Mouse (Mus musculus): ENCODE results near the gene Trhr2. TPM values are rescaled to one million over a fixed set of nuclear protein-coding genes. Genes with fewer than 3 reads are reported as not detected.
"Not testable (repeated sequence)": the region's sequence is repeated elsewhere in the genome, so short reads cannot be mapped to it uniquely, and the experiment has no call there.

The Trhr2 gene
- polyA plus RNA-seq, 1 experiment from 2014 or later: 0.12 TPM

DNA sequence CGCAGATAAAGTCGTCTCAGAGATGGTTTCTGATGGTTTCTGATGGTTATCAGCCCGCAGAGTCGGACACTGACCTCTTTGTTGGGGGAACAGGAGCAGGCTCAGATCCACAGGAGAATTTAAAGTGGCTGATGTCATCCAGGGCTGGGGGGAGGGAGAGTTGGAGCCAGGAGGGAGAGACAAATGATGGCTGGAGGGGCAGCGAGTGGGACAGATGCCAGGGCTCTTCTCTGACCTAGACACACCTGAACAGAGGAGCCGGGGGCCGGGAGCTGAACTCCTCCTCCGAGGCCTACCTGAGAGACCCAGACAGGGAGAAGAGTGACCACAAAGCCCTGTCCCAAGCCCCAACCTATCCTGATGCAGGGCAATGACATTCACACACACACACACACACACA is 31.5 kb downstream of the Trhr2 start:
- no peak overlapping the region for H3K4me2 ChIP-seq
- H3K36me3 ChIP-seq: no peaks in the 10 kb centered on the region
- WGBS: 73% methylated on average over 8 of the region's 8 CpGs
- H3K4me1 ChIP-seq: peaks cover 36% of the 10 kb centered on the region
- H3K27ac ChIP-seq (replicated peaks): no peak overlapping the region
- no peak overlapping the region for H3K9ac ChIP-seq (replicated peaks)
- no peak for ATAC-seq (ENCODE audit: low FRiP score)
- peaks cover 7% of the 10 kb centered on the region for H3K27me3 ChIP-seq (replicated peaks)
- no peaks in the 10 kb centered on the region for H3K9me3 ChIP-seq (replicated peaks)
- H3K4me3 ChIP-seq (replicated peaks): no peak overlapping the region

- no peaks in the 10 kb centered on the region for H3K36me3 ChIP-seq
- H3K9ac ChIP-seq (replicated peaks): no peak overlapping the region; the same call in 1 of the 2 replicates
- no peak overlapping the region for H3K4me3 ChIP-seq (replicated peaks)
- H3K27ac ChIP-seq (replicated peaks): no peak overlapping the region
- peak overlapping the region; percentile 28 for H3K4me2 ChIP-seq
- 26% methylated on average over 14 of the region's 14 CpGs for WGBS
- H3K4me1 ChIP-seq: peaks cover 46% of the 10 kb centered on the region
- H3K9me3 ChIP-seq (replicated peaks): no peaks in the 10 kb centered on the region
- H3K27me3 ChIP-seq (replicated peaks): no peaks in the 10 kb centered on the region
- ATAC-seq (ENCODE audit: low FRiP score): no peak
Observed at GRCm38 (mm10) chr8:122326114-122326542, 34.4 kb downstream of the Trhr2 start.

DNA sequence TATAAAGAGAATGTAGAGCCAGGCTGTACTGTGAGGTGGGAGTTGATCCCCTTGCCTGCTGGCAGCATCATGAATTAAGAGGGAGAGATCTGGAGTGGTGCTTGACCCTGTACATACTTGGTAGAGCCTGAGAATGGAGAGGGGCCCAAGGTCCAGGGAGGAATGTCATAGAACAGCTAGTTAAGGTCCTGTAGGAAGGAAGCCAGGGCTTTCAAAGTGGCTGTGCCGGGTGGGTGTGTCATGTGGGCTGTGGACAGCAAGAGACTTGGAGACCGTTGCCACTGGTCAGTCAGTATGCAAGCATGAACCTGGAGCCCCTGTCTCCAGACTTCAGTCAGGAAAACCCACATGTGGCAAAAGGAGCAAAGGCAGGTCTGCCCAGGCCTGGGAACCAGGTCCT is 35.4 kb downstream of the Trhr2 start:
- ATAC-seq (ENCODE audit: low FRiP score): no peak
- Histone ChIP-seq H3K27ac (replicated peaks) (no peak overlapping the region), H3K9me3 (replicated peaks) (no peaks in the 10 kb centered on the region), H3K27me3 (replicated peaks) (no peaks in the 10 kb centered on the region), H3K4me3 (replicated peaks) (no peak overlapping the region), H3K9ac (replicated peaks) (no peak overlapping the region), H3K4me2 (no peak overlapping the region), H3K4me1 (peaks cover 53% of the 10 kb centered on the region), H3K36me3 (no peaks in the 10 kb centered on the region)
- 89% methylated on average over 2 of the region's 2 CpGs for WGBS

- not testable (repeated sequence) for H3K4me2 ChIP-seq; H3K27me3 ChIP-seq (replicated peaks); H3K27ac ChIP-seq (replicated peaks); H3K36me3 ChIP-seq; ATAC-seq (ENCODE audit: low FRiP score); H3K4me3 ChIP-seq (replicated peaks); H3K9me3 ChIP-seq (replicated peaks); H3K9ac ChIP-seq (replicated peaks)
- peaks cover 44% of the 10 kb centered on the region for H3K4me1 ChIP-seq
- WGBS: 5% methylated on average over 13 of the region's 13 CpGs
Observed at GRCm38 (mm10) chr8:122323951-122324402, 36.6 kb downstream of the Trhr2 start.

- H3K9ac ChIP-seq (replicated peaks): no peak overlapping the region
- ATAC-seq (ENCODE audit: low FRiP score): no peak
- peaks cover 39% of the 10 kb centered on the region for H3K4me1 ChIP-seq
- H3K27ac ChIP-seq (replicated peaks): no peak overlapping the region
- H3K9me3 ChIP-seq (replicated peaks): no peaks in the 10 kb centered on the region
- H3K27me3 ChIP-seq (replicated peaks): no peaks in the 10 kb centered on the region
- 49% methylated on average over 11 of the region's 11 CpGs for WGBS
- no peak overlapping the region for H3K4me3 ChIP-seq (replicated peaks)
- no peak overlapping the region for H3K4me2 ChIP-seq
- no peaks in the 10 kb centered on the region for H3K36me3 ChIP-seq
Observed at GRCm38 (mm10) chr8:122322792-122323191, 37.8 kb downstream of the Trhr2 start.

DNA sequence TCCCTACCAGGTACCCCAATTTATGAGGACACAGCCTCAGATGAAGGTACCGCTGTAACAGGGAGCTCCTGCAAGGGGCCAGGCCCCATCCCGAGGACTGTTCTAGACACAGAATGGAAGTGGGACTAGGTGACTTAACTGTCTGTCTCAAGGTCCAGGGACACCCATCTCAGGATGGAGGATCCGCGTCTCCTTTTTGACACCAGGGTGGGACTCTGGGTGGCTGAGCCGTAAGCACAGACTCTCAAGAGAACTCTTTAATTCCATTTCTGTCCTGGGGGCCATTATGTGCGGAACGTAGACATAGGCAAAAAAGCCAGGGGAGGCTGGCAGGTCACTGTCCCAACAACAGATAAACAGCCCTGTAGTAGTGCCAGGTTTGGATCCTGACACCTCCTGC is 38.4 kb downstream of the Trhr2 start:
- WGBS: 87% methylated on average over 7 of the region's 7 CpGs
- Histone ChIP-seq H3K36me3 (no peaks in the 10 kb centered on the region), H3K4me3 (replicated peaks) (no peak overlapping the region), H3K9ac (replicated peaks) (no peak overlapping the region), H3K27me3 (replicated peaks) (no peaks in the 10 kb centered on the region), H3K9me3 (replicated peaks) (no peaks in the 10 kb centered on the region), H3K4me1 (peaks cover 39% of the 10 kb centered on the region), H3K27ac (replicated peaks) (no peak overlapping the region), H3K4me2 (no peak overlapping the region)
- ATAC-seq (ENCODE audit: low FRiP score): no peak

DNA sequence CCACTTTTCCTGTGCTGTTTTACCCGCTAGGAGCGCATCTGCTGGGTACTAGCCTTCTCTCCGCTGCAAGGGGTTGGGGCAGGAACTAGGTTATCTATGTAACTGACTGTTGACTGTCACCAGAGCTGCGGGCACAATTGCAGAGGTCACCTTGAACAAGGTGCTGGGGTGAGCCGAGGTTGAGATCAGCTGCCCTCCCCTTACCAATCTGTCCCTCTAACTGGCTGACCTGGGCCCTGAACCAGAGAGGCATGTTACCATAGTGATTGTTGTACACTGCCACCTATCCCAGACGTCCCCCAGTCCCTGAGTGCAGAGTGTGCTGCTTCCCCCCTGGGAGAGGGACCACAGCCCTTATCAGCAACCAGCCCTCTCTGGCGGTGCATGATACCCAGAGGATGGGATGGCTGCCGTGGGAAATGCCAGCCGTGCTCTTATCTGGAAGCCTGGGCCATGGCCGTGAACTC is 39.1 kb downstream of the Trhr2 start:
- peaks cover 39% of the 10 kb centered on the region for H3K4me1 ChIP-seq
- H3K36me3 ChIP-seq: no peaks in the 10 kb centered on the region
- H3K27me3 ChIP-seq (replicated peaks): no peaks in the 10 kb centered on the region
- no peak for ATAC-seq (ENCODE audit: low FRiP score)
- H3K9me3 ChIP-seq (replicated peaks): no peaks in the 10 kb centered on the region
- H3K27ac ChIP-seq (replicated peaks): no peak overlapping the region
- H3K9ac ChIP-seq (replicated peaks): no peak overlapping the region
- H3K4me2 ChIP-seq: no peak overlapping the region
- no peak overlapping the region for H3K4me3 ChIP-seq (replicated peaks)
- WGBS: 74% methylated on average over 10 of the region's 10 CpGs

GRCm38 (mm10) chr8:122320541-122320940 is 40.0 kb downstream of the Trhr2 start:
- peak overlapping the region; percentile 33; the same call in 1 of the 2 replicates for H3K27ac ChIP-seq (replicated peaks)
- no peaks in the 10 kb centered on the region for H3K9me3 ChIP-seq (replicated peaks)
- H3K4me2 ChIP-seq: no peak overlapping the region
- peaks cover 31% of the 10 kb centered on the region for H3K4me1 ChIP-seq
- H3K9ac ChIP-seq (replicated peaks): no peak overlapping the region
- H3K4me3 ChIP-seq (replicated peaks): no peak overlapping the region
- 15% methylated on average over 3 of the region's 3 CpGs for WGBS
- H3K36me3 ChIP-seq: no peaks in the 10 kb centered on the region
- H3K27me3 ChIP-seq (replicated peaks): no peaks in the 10 kb centered on the region
- ATAC-seq (ENCODE audit: low FRiP score): no peak

DNA sequence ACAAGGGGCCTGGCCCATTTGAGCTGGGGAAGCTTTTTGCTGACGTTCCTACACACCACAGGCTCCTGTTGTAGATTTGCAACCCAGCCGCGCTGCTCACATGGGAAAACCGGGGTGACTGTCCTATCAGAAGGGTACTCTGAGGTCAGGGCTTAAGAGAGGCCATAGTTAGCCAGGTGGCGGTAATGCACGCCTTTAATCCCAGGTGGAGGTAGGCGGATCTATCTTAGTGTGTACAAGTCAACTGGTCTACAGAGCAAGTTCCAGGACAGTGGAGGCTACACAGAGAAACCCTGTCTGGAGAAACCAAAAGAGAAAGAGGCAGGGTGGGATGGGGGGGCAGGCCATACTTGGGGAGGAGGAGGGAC is 40.9 kb downstream of the Trhr2 start:
- Histone ChIP-seq H3K4me3 (replicated peaks) (no peak overlapping the region), H3K36me3 (no peaks in the 10 kb centered on the region), H3K27me3 (replicated peaks) (no peaks in the 10 kb centered on the region), H3K4me2 (no peak overlapping the region), H3K27ac (replicated peaks) (no peak overlapping the region), H3K4me1 (peaks cover 29% of the 10 kb centered on the region), H3K9me3 (replicated peaks) (no peaks in the 10 kb centered on the region), H3K9ac (replicated peaks) (no peak overlapping the region)
- 86% methylated on average over 7 of the region's 7 CpGs for WGBS
- ATAC-seq (ENCODE audit: low FRiP score): no peak

- no peak for ATAC-seq (ENCODE audit: low FRiP score)
- H3K36me3 ChIP-seq: no peaks in the 10 kb centered on the region
- H3K4me2 ChIP-seq: no peak overlapping the region
- H3K4me1 ChIP-seq: peaks cover 24% of the 10 kb centered on the region
- no peak overlapping the region for H3K27ac ChIP-seq (replicated peaks)
- WGBS: 83% methylated on average over 11 of the region's 11 CpGs
- no peak overlapping the region for H3K4me3 ChIP-seq (replicated peaks)
- H3K9ac ChIP-seq (replicated peaks): no peak overlapping the region
- no peaks in the 10 kb centered on the region for H3K9me3 ChIP-seq (replicated peaks)
- no peaks in the 10 kb centered on the region for H3K27me3 ChIP-seq (replicated peaks)
Observed at GRCm38 (mm10) chr8:122319045-122319707, 41.4 kb downstream of the Trhr2 start.

- no peaks in the 10 kb centered on the region for H3K27me3 ChIP-seq (replicated peaks)
- H3K36me3 ChIP-seq: no peaks in the 10 kb centered on the region
- H3K9me3 ChIP-seq (replicated peaks): no peaks in the 10 kb centered on the region
- no peak for ATAC-seq (ENCODE audit: low FRiP score)
- no peak overlapping the region for H3K9ac ChIP-seq (replicated peaks)
- peaks cover 18% of the 10 kb centered on the region for H3K4me1 ChIP-seq
- no peak overlapping the region for H3K27ac ChIP-seq (replicated peaks)
- no peak overlapping the region for H3K4me2 ChIP-seq
- H3K4me3 ChIP-seq (replicated peaks): no peak overlapping the region
- 65% methylated on average over 8 of the region's 8 CpGs for WGBS
Observed at GRCm38 (mm10) chr8:122317918-122318475, 42.5 kb downstream of the Trhr2 start.

DNA sequence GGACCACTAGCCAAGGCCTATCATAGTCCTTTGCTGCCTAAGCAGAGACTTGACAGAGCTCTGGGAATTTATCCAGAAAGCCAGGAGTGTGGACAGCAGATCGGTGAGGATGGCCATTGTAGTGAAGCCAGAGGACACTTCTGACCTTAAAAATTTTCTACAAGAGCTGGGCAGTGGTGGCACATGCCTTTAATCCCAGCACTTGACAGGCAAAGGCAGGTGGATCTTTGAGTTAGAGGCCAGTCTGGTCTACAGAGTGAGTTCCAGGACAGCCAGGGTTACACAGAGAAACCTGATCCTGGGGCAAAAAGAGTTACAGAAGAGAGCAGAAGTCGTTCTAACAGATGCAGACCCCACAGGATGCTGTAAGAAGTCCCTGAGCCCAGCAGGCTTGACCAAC is 44.1 kb downstream of the Trhr2 start:
- no peaks in the 10 kb centered on the region for H3K36me3 ChIP-seq
- ATAC-seq (ENCODE audit: low FRiP score): no peak
- no peak overlapping the region for H3K9ac ChIP-seq (replicated peaks)
- H3K27ac ChIP-seq (replicated peaks): no peak overlapping the region
- no peak overlapping the region for H3K4me2 ChIP-seq
- no peaks in the 10 kb centered on the region for H3K9me3 ChIP-seq (replicated peaks)
- WGBS: 62% methylated on average over 2 of the region's 2 CpGs
- no peaks in the 10 kb centered on the region for H3K27me3 ChIP-seq (replicated peaks)
- no peak overlapping the region for H3K4me3 ChIP-seq (replicated peaks)
- peaks cover 13% of the 10 kb centered on the region for H3K4me1 ChIP-seq
